Mouse (Mus musculus): ENCODE results near the gene Limch1.

The Limch1 gene

GRCm38 (mm10) chr5:66866019-66866418, 120.4 kb downstream of the Limch1 start:
- ATAC-seq (ENCODE audit: insufficient number of reproducible peaks, low FRiP score, low TSS enrichment) = no peak

GRCm38 (mm10) chr5:66869545-66869944, 123.9 kb downstream of the Limch1 start:
- no peak for ATAC-seq (ENCODE audit: insufficient number of reproducible peaks, low FRiP score, low TSS enrichment)

GRCm38 (mm10) chr5:66871521-66872050, 126.0 kb downstream of the Limch1 start:
- ATAC-seq (ENCODE audit: insufficient number of reproducible peaks, low FRiP score, low TSS enrichment) = no peak

- ATAC-seq (ENCODE audit: insufficient number of reproducible peaks, low FRiP score, low TSS enrichment) = peak; percentile 49; the same call in 1 of the 2 replicates
Observed at GRCm38 (mm10) chr5:66872053-66872452, 126.4 kb downstream of the Limch1 start.

- no peak for ATAC-seq (ENCODE audit: insufficient number of reproducible peaks, low FRiP score, low TSS enrichment)
Observed at GRCm38 (mm10) chr5:66872681-66873080, 127.1 kb downstream of the Limch1 start.

- ATAC-seq (ENCODE audit: insufficient number of reproducible peaks, low FRiP score, low TSS enrichment) = no peak
Observed at GRCm38 (mm10) chr5:66876018-66876805, 130.6 kb downstream of the Limch1 start.

GRCm38 (mm10) chr5:66877066-66877465, 131.4 kb downstream of the Limch1 start:
- ATAC-seq (ENCODE audit: insufficient number of reproducible peaks, low FRiP score, low TSS enrichment) = no peak

- no peak for ATAC-seq (ENCODE audit: insufficient number of reproducible peaks, low FRiP score, low TSS enrichment)
Observed at GRCm38 (mm10) chr5:66881901-66882341, 136.3 kb downstream of the Limch1 start.

- ATAC-seq (ENCODE audit: insufficient number of reproducible peaks, low FRiP score, low TSS enrichment) = no peak
Observed at GRCm38 (mm10) chr5:66882718-66883117, 137.1 kb downstream of the Limch1 start.

GRCm38 (mm10) chr5:66884505-66884904, 138.9 kb downstream of the Limch1 start:
- no peak for ATAC-seq (ENCODE audit: insufficient number of reproducible peaks, low FRiP score, low TSS enrichment)

- ATAC-seq (ENCODE audit: insufficient number of reproducible peaks, low FRiP score, low TSS enrichment) = no peak
Observed at GRCm38 (mm10) chr5:66886410-66887120, 140.9 kb downstream of the Limch1 start.

- no peak for ATAC-seq (ENCODE audit: insufficient number of reproducible peaks, low FRiP score, low TSS enrichment)
Observed at GRCm38 (mm10) chr5:66888061-66888460, 142.4 kb downstream of the Limch1 start.

- peak; percentile 58; the same call in 1 of the 2 replicates for ATAC-seq (ENCODE audit: insufficient number of reproducible peaks, low FRiP score, low TSS enrichment)
Observed at GRCm38 (mm10) chr5:66889337-66889736, 143.7 kb downstream of the Limch1 start.

- ATAC-seq (ENCODE audit: insufficient number of reproducible peaks, low FRiP score, low TSS enrichment) = no peak
Observed at GRCm38 (mm10) chr5:66895440-66896120, 150.0 kb downstream of the Limch1 start.

GRCm38 (mm10) chr5:66897584-66897983, 152.0 kb downstream of the Limch1 start:
- no peak for ATAC-seq (ENCODE audit: insufficient number of reproducible peaks, low FRiP score, low TSS enrichment)

GRCm38 (mm10) chr5:66898252-66898651, 152.6 kb downstream of the Limch1 start:
- no peak for ATAC-seq (ENCODE audit: insufficient number of reproducible peaks, low FRiP score, low TSS enrichment)

GRCm38 (mm10) chr5:66898811-66899430, 153.3 kb downstream of the Limch1 start:
- no peak for ATAC-seq (ENCODE audit: insufficient number of reproducible peaks, low FRiP score, low TSS enrichment)

GRCm38 (mm10) chr5:66901116-66901515, 155.5 kb downstream of the Limch1 start:
- no peak for ATAC-seq (ENCODE audit: insufficient number of reproducible peaks, low FRiP score, low TSS enrichment)

- no peak for ATAC-seq (ENCODE audit: insufficient number of reproducible peaks, low FRiP score, low TSS enrichment)
Observed at GRCm38 (mm10) chr5:66904835-66905234, 159.2 kb downstream of the Limch1 start.

- peak; percentile 39; the same call in 1 of the 2 replicates for ATAC-seq (ENCODE audit: insufficient number of reproducible peaks, low FRiP score, low TSS enrichment)
Observed at GRCm38 (mm10) chr5:66908883-66909282, 163.3 kb downstream of the Limch1 start.
